Mouse (Mus musculus) liver, embryonic 11.5 days (tissue): ENCODE data around the gene Ptpn18. TPM values are rescaled to one million over a fixed set of nuclear protein-coding genes. Genes with fewer than 3 reads are reported as not detected.

Source experiments
- ATAC-seq: fragments of 200-750 bp; cut with Nextera tagmentation; replicated peaks from 2 replicates; pipeline ENCODE4 v1.8.0; 2017; ENCODE audit warnings: moderate number of reproducible peaks, mild to moderate bottlenecking, moderate TSS enrichment, moderate library complexity; ENCODE audit not compliant: low FRiP score
- DNase-seq: peaks from one replicate; pipeline ENCODE4 v3.0.0-alpha.2; 2017; ENCODE audit warnings: low spot score
- H3K27ac ChIP-seq: fragments of 300-500 bp; sonication (generic); 2 replicates; pipeline ENCODE4 v1.5.1; 2014; ENCODE audit warnings: mild to moderate bottlenecking, low read depth, low read length, control low read depth
- H3K27me3 ChIP-seq: fragments of 300-500 bp; sonication (generic); replicated peaks from 2 replicates; pipeline ENCODE4 v1.6.1; 2014; ENCODE audit warnings: low read length, mixed read lengths; ENCODE audit not compliant: control insufficient read depth, insufficient read depth
- H3K36me3 ChIP-seq: fragments of 300-500 bp; sonication (generic); 2 replicates; pipeline ENCODE4 v1.6.1; 2014; ENCODE audit warnings: mild to moderate bottlenecking, low read length, moderate library complexity, mixed read lengths; ENCODE audit not compliant: control insufficient read depth, insufficient read depth
- H3K4me1 ChIP-seq: fragments of 300-500 bp; sonication (generic); replicated peaks from 2 replicates; pipeline ENCODE4 v1.6.1; 2014; ENCODE audit warnings: low read length, mixed read lengths; ENCODE audit not compliant: control insufficient read depth, insufficient read depth
- H3K4me2 ChIP-seq: fragments of 300-500 bp; sonication (generic); 2 replicates; pipeline ENCODE4 v1.6.1; 2014; ENCODE audit warnings: mild to moderate bottlenecking, control low read depth, moderate library complexity
- H3K4me3 ChIP-seq: fragments of 300-500 bp; sonication (generic); 2 replicates; pipeline ENCODE4 v1.5.1; 2014; ENCODE audit warnings: low read depth, low read length, control low read depth
- H3K9ac ChIP-seq: fragments of 300-500 bp; sonication (generic); 2 replicates; pipeline ENCODE4 v1.6.1; 2014; ENCODE audit warnings: low read depth, low read length, control low read depth
- H3K9me3 ChIP-seq: fragments of 300-500 bp; sonication (generic); 2 replicates; pipeline ENCODE4 v1.6.1; 2016; ENCODE audit warnings: low read length, inconsistent platforms, mixed read lengths; ENCODE audit not compliant: control insufficient read depth
- WGBS: fragments of 180-500 bp; shearing (Covaris S2); extraction: QIAGEN DNeasy Blood & Tissue Kit; methylation state at CpG from one replicate; pipeline ENCODE4 v1.1.7; 2014; 5-methylcytosine and 5-hydroxymethylcytosine counted together
- polyA plus RNA-seq: library from polyadenylated mRNA; unstranded; fragments of >200 nt; fragmentation: Nextera tagmentation; extraction: Ambion mirVana; gene quantifications from 2 replicates; pipeline ENCODE4 v1.2.1, GENCODE M21; 2014

The Ptpn18 gene
- polyA plus RNA-seq, 1 experiment from 2014 or later = 23.5 TPM

- no peak overlapping the region for H3K4me3 ChIP-seq
- no peak overlapping the region for H3K27ac ChIP-seq
- 92% methylated on average over 6 of the region's 6 CpGs for WGBS
- peaks cover 43% of the 10 kb centered on the region for H3K36me3 ChIP-seq
- no peak overlapping the region for H3K4me2 ChIP-seq
- DNase-seq (no peak), ATAC-seq (no peak)
- peaks cover 6% of the 10 kb centered on the region; the same call in 1 of the 2 replicates for H3K4me1 ChIP-seq
- H3K27me3 ChIP-seq = no peaks in the 10 kb centered on the region
- no peak overlapping the region for H3K9ac ChIP-seq
- H3K9me3 ChIP-seq = no peaks in the 10 kb centered on the region
These were observed 16.4 kb upstream of the Ptpn18 start for GRCm38 (mm10) chr1:34443124-34443523.

- peak overlapping the region; percentile 86 for H3K4me2 ChIP-seq
- H3K27me3 ChIP-seq = peaks cover 10% of the 10 kb centered on the region
- WGBS = 32% methylated on average over 8 of the region's 8 CpGs
These were observed 1.1 kb upstream of the Ptpn18 start for GRCm38 (mm10) chr1:34458431-34458830.

GRCm38 (mm10) chr1:34460061-34460441 is 489 bp downstream of the Ptpn18 start:
- Histone ChIP-seq H3K4me3 (peak overlapping the region; percentile 58), H3K4me1 (no peaks in the 10 kb centered on the region; the same call in 1 of the 2 replicates), H3K4me2 (peak overlapping the region; percentile 86), H3K36me3 (no peaks in the 10 kb centered on the region), H3K9me3 (no peaks in the 10 kb centered on the region), H3K27me3 (peaks cover 10% of the 10 kb centered on the region), H3K9ac (peak overlapping the region; percentile 53), H3K27ac (no peak overlapping the region)
- 2% methylated on average over 15 of the region's 15 CpGs for WGBS
- no peak for ATAC-seq
- no peak for DNase-seq

More at GRCm38 (mm10) chr1:34458431-34458830, 1.1 kb upstream of the Ptpn18 start:
- Histone ChIP-seq H3K4me1 (no peaks in the 10 kb centered on the region; the same call in 1 of the 2 replicates), H3K9me3 (no peaks in the 10 kb centered on the region), H3K9ac (no peak overlapping the region), H3K4me3 (no peak overlapping the region), H3K36me3 (no peaks in the 10 kb centered on the region), H3K27ac (no peak overlapping the region)
- ATAC-seq (no peak), DNase-seq (no peak)

GRCm38 (mm10) chr1:34462766-34463165 is 3.2 kb downstream of the Ptpn18 start:
- no peak overlapping the region for H3K27ac ChIP-seq
- peaks cover 10% of the 10 kb centered on the region for H3K27me3 ChIP-seq
- H3K9me3 ChIP-seq = no peaks in the 10 kb centered on the region
- no peaks in the 10 kb centered on the region for H3K36me3 ChIP-seq
- H3K4me2 ChIP-seq = no peak overlapping the region
- WGBS = 17% methylated on average over 7 of the region's 7 CpGs
- DNase-seq (peak; percentile 59), ATAC-seq (peak; percentile 32; the same call in 1 of the 2 replicates)
- H3K9ac ChIP-seq = no peak overlapping the region
- H3K4me1 ChIP-seq = peaks cover 3% of the 10 kb centered on the region
- H3K4me3 ChIP-seq = no peak overlapping the region

GRCm38 (mm10) chr1:34464310-34464817 is 4.8 kb downstream of the Ptpn18 start:
- H3K27ac ChIP-seq = no peak overlapping the region
- DNase-seq = no peak

GRCm38 (mm10) chr1:34465445-34465844 is 5.9 kb downstream of the Ptpn18 start:
- ATAC-seq (peak; percentile 21), DNase-seq (no peak)
- H3K4me2 ChIP-seq = no peak overlapping the region
- H3K4me1 ChIP-seq = peaks cover 6% of the 10 kb centered on the region; the same call in 1 of the 2 replicates
- 47% methylated on average over 6 of the region's 6 CpGs for WGBS
- H3K27me3 ChIP-seq = no peaks in the 10 kb centered on the region; the same call in 1 of the 2 replicates
- H3K9ac ChIP-seq = no peak overlapping the region
- H3K27ac ChIP-seq = no peak overlapping the region
- no peak overlapping the region for H3K4me3 ChIP-seq
- no peaks in the 10 kb centered on the region for H3K36me3 ChIP-seq
- no peaks in the 10 kb centered on the region for H3K9me3 ChIP-seq

More at GRCm38 (mm10) chr1:34464310-34464817, 4.8 kb downstream of the Ptpn18 start:
- no peaks in the 10 kb centered on the region for H3K36me3 ChIP-seq
- WGBS = 65% methylated on average over 8 of the region's 8 CpGs
- no peak overlapping the region for H3K9ac ChIP-seq
- H3K9me3 ChIP-seq = no peaks in the 10 kb centered on the region
- peaks cover 6% of the 10 kb centered on the region; the same call in 1 of the 2 replicates for H3K4me1 ChIP-seq
- no peak overlapping the region for H3K4me2 ChIP-seq
- no peak overlapping the region for H3K4me3 ChIP-seq
- H3K27me3 ChIP-seq = no peaks in the 10 kb centered on the region; the same call in 1 of the 2 replicates
- no peak for ATAC-seq

- WGBS = 32% methylated on average over 3 of the region's 3 CpGs
These were observed 8.5 kb downstream of the Ptpn18 start for GRCm38 (mm10) chr1:34468051-34468450.

GRCm38 (mm10) chr1:34468500-34468899 is 8.9 kb downstream of the Ptpn18 start:
- no peak overlapping the region for H3K4me3 ChIP-seq
- DNase-seq = no peak
- no peak for ATAC-seq
- H3K4me2 ChIP-seq = no peak overlapping the region
- peaks cover 6% of the 10 kb centered on the region for H3K4me1 ChIP-seq
- H3K36me3 ChIP-seq = no peaks in the 10 kb centered on the region
- WGBS = 82% methylated on average over 4 of the region's 4 CpGs
- 0 out of 2 replicates have a peak, but pooled peaks cover 5% of the 10 kb centered on the region for H3K27me3 ChIP-seq
- no peaks in the 10 kb centered on the region for H3K9me3 ChIP-seq
- H3K9ac ChIP-seq = no peak overlapping the region
- H3K27ac ChIP-seq = no peak overlapping the region

More at GRCm38 (mm10) chr1:34468051-34468450, 8.5 kb downstream of the Ptpn18 start:
- no peak overlapping the region for H3K9ac ChIP-seq
- H3K9me3 ChIP-seq = no peaks in the 10 kb centered on the region
- no peak overlapping the region for H3K4me3 ChIP-seq
- no peak for DNase-seq
- peaks cover 6% of the 10 kb centered on the region for H3K4me1 ChIP-seq
- no peaks in the 10 kb centered on the region for H3K36me3 ChIP-seq
- no peak overlapping the region for H3K4me2 ChIP-seq
- ATAC-seq = no peak
- 0 out of 2 replicates have a peak, but pooled peaks cover 5% of the 10 kb centered on the region for H3K27me3 ChIP-seq
- no peak overlapping the region; the same call in 1 of the 2 replicates for H3K27ac ChIP-seq

GRCm38 (mm10) chr1:34469801-34470200 is 10.2 kb downstream of the Ptpn18 start:
- H3K4me2 ChIP-seq = no peak overlapping the region
- WGBS = 75% methylated on average over 5 of the region's 5 CpGs
- H3K27ac ChIP-seq = no peak overlapping the region
- no peak overlapping the region for H3K9ac ChIP-seq
- H3K4me1 ChIP-seq = peaks cover 6% of the 10 kb centered on the region
- no peaks in the 10 kb centered on the region for H3K36me3 ChIP-seq
- ATAC-seq = no peak
- DNase-seq = no peak
- H3K27me3 ChIP-seq = 0 out of 2 replicates have a peak, but pooled peaks cover 5% of the 10 kb centered on the region
- H3K4me3 ChIP-seq = no peak overlapping the region
- H3K9me3 ChIP-seq = no peaks in the 10 kb centered on the region
